Mouse (Mus musculus) CH12.LX (cell line): Measurements from ENCODE around the gene Slc9a8. TPM values are rescaled to one million over a fixed set of nuclear protein-coding genes. Genes with fewer than 3 reads are reported as not detected.

Experiments used
- DNase-seq: peaks from one replicate; pipeline ENCODE4 v3.0.0-alpha.2; 2013; ENCODE audit errors: extremely low read depth
- H3K27ac ChIP-seq: 2 replicates; pipeline ENCODE4 v1.5.1; 2012; ENCODE audit warnings: low read depth, mild to moderate bottlenecking, control low read depth, moderate library complexity; ENCODE audit not compliant: insufficient read depth
- H3K27me3 ChIP-seq: replicated peaks from 2 replicates; pipeline ENCODE3; 2012; ENCODE audit warnings: inconsistent platforms
- H3K36me3 ChIP-seq, 2 experiments: replicated peaks in 1 of 2; 2 replicates each; pipeline versions ENCODE3 to v1.6.1; 2012; ENCODE audit warnings: inconsistent platforms in 1 of 2, low read length in 1 of 2, mild to moderate bottlenecking in 1 of 2, mixed read lengths in 1 of 2, moderate library complexity in 1 of 2; ENCODE audit not compliant: control insufficient read depth in 1 of 2, insufficient read depth in 1 of 2
- H3K4me1 ChIP-seq, 2 experiments: 2 replicates each; pipeline ENCODE4 v1.6.1; 2012; ENCODE audit warnings: inconsistent platforms in 1 of 2, moderate library complexity in 1 of 2; ENCODE audit not compliant: insufficient read depth in 2 of 2, control insufficient read depth in 1 of 2
- H3K4me2 ChIP-seq: 2 replicates; pipeline ENCODE4 v1.6.1; 2012; ENCODE audit warnings: low read depth, mild to moderate bottlenecking, control low read depth; ENCODE audit not compliant: poor library complexity, insufficient read depth, severe bottlenecking
- H3K4me3 ChIP-seq, 3 experiments: fragments of 150-350 bp in 1 of 3; sonication (generic) in 1 of 3; replicated peaks in 1 of 3; 2 replicates each; pipeline versions ENCODE3 to v1.5.1; 2011 to 2012; ENCODE audit warnings: low read depth in 2 of 3, low read length in 2 of 3, mild to moderate bottlenecking in 2 of 3, moderate library complexity in 2 of 3, control low read depth in 1 of 3, improper control_type of control experiment in 1 of 3, inconsistent platforms in 1 of 3, mixed read lengths in 1 of 3; ENCODE audit not compliant: poor library complexity in 1 of 3
- H3K79me2 ChIP-seq: replicated peaks from 2 replicates; pipeline ENCODE4 v1.6.1; 2012; ENCODE audit warnings: mild to moderate bottlenecking, moderate library complexity; ENCODE audit not compliant: control insufficient read depth, poor library complexity, insufficient read depth, severe bottlenecking; ENCODE audit errors: extremely low read depth
- H3K9ac ChIP-seq: 2 replicates; pipeline ENCODE4 v1.6.1; 2012; ENCODE audit warnings: low read depth, mild to moderate bottlenecking, control low read depth, moderate library complexity; ENCODE audit not compliant: insufficient read depth
- H3K9me3 ChIP-seq: replicated peaks from 2 replicates; pipeline ENCODE3; 2012; ENCODE audit warnings: low read length, inconsistent platforms, mixed read lengths
- BHLHE40 ChIP-seq: IDR thresholded peaks from 2 replicates; pipeline ENCODE4 v1.6.1; 2011; ENCODE audit warnings: mild to moderate bottlenecking, low read depth, low read length, improper control_type of control experiment
- CHD1 ChIP-seq: IDR thresholded peaks from 2 replicates; pipeline ENCODE4 v1.6.1; 2012; ENCODE audit warnings: low read depth, low read length, improper control_type of control experiment, inconsistent platforms
- CTCF ChIP-seq, 2 experiments: IDR thresholded peaks in 1 of 2; conservative IDR thresholded peaks in 1 of 2; 2 replicates each; pipeline ENCODE4 v1.5.1; 2011 to 2012; ENCODE audit warnings: low read depth in 2 of 2, low read length in 2 of 2, improper control_type of control experiment in 1 of 2, inconsistent platforms in 1 of 2, mild to moderate bottlenecking in 1 of 2, moderate library complexity in 1 of 2
- E2F4 ChIP-seq: IDR thresholded peaks from 2 replicates; pipeline ENCODE4 v1.6.1; 2011; ENCODE audit warnings: low read depth, low read length, improper control_type of control experiment; ENCODE audit not compliant: insufficient replicate concordance
- ETS1 ChIP-seq: conservative IDR thresholded peaks from 2 replicates; pipeline ENCODE4 v1.6.1; 2012; ENCODE audit warnings: low read depth, mild to moderate bottlenecking, inconsistent platforms, low read length, improper control_type of control experiment, moderate library complexity
- HCFC1 ChIP-seq: IDR thresholded peaks from 2 replicates; pipeline ENCODE4 v1.6.1; 2012; ENCODE audit warnings: low read depth, mild to moderate bottlenecking, inconsistent platforms, low read length, improper control_type of control experiment
- KAT2A ChIP-seq: IDR thresholded peaks from 2 replicates; pipeline ENCODE4 v1.6.1; 2012; ENCODE audit warnings: low read length, improper control_type of control experiment, inconsistent platforms; ENCODE audit not compliant: insufficient replicate concordance
- MAFK ChIP-seq: IDR thresholded peaks from 2 replicates; pipeline ENCODE4 v1.6.1; 2011; ENCODE audit warnings: low read length, improper control_type of control experiment; ENCODE audit not compliant: insufficient replicate concordance
- MEF2A ChIP-seq: IDR thresholded peaks from 2 replicates; pipeline ENCODE4 v1.6.1; 2014; ENCODE audit warnings: low read depth, mild to moderate bottlenecking, inconsistent platforms, low read length, improper control_type of control experiment, borderline replicate concordance
- PAX5 ChIP-seq: IDR thresholded peaks from 2 replicates; pipeline ENCODE4 v1.6.1; 2012; ENCODE audit warnings: low read length, inconsistent platforms, mixed read lengths
- POLR2AphosphoS2 ChIP-seq: IDR thresholded peaks from 2 replicates; pipeline ENCODE4 v1.6.1; 2011; ENCODE audit warnings: low read depth, low read length, improper control_type of control experiment
- RAD21 ChIP-seq: IDR thresholded peaks from 2 replicates; pipeline ENCODE4 v1.6.1; 2011; ENCODE audit warnings: low read depth, mild to moderate bottlenecking, low read length, improper control_type of control experiment, moderate library complexity
- SIN3A ChIP-seq: IDR thresholded peaks from 2 replicates; pipeline ENCODE4 v1.6.1; 2012; ENCODE audit warnings: low read length, improper control_type of control experiment, inconsistent platforms
- TCF12 ChIP-seq: IDR thresholded peaks from 2 replicates; pipeline ENCODE4 v1.6.1; 2014; ENCODE audit warnings: low read depth, mild to moderate bottlenecking, inconsistent platforms, low read length, improper control_type of control experiment
- ZNF384 ChIP-seq: IDR thresholded peaks from 2 replicates; pipeline ENCODE4 v1.6.1; 2012; ENCODE audit warnings: low read depth, low read length, improper control_type of control experiment, inconsistent platforms
- dilution Hi-C: fragments of 300-500 bp; cut with MboI; formaldehyde crosslinking; loops from 2 replicates; pipeline ENCODE4 v1.14.3; 2020; ENCODE audit warnings: low sequenced_read_pairs; ENCODE audit not compliant: extremely low pct_unique_long_range_greater_than_20kb, extremely low pct_ligation_motif_present
- in situ Hi-C: fragments of 300-500 bp; cut with MboI; formaldehyde crosslinking; loops from 3 replicates; pipeline ENCODE4 v1.14.3; 2019; ENCODE audit warnings: low sequenced_read_pairs, low pct_ligation_motif_present, low pct_unique_long_range_greater_than_20kb, mixed read lengths
- polyA plus RNA-seq: library from polyadenylated mRNA; unstranded; fragments of >175 nt; gene quantifications from 2 replicates; pipeline ENCODE4 v1.2.1, GENCODE M21; 2012; ENCODE audit warnings: low read depth; ENCODE audit not compliant: insufficient read length
- total RNA-seq, 2 experiments: library from RNA; depleted of rRNA; stranded (reverse); fragments of 300-350 nt in 1 of 2; fragments of >200 nt in 1 of 2; gene quantifications; 2 replicates each; pipeline ENCODE4 v1.2.3; 2012 to 2014

Gene Slc9a8
- total and polyA plus RNA-seq, 3 experiments = 14.5 to 26.0 (median 25.0) TPM

GRCm38 (mm10) chr2:167423031-167423611 lies 1.6 kb downstream of the Slc9a8 start:
- H3K4me2 ChIP-seq = peak overlapping the region; percentile 91
- DNase-seq = no peak
- H3K36me3 ChIP-seq = peaks cover 43 to 53% of the 10 kb centered on the region in 2 experiments
- H3K79me2 ChIP-seq = peaks cover 35% of the 10 kb centered on the region
- H3K4me1 ChIP-seq = peaks cover 2 to 61% of the 10 kb centered on the region in 2 experiments; a peak in 3 of 4 replicates
- dilution Hi-C loops (no loop called here), in situ Hi-C loops (loop anchor here (5.0 to 25.0 kb wide), 3 partner anchors 34 to 358 kb away; partner anchors contain the start of gene Znfx1)
- H3K4me3 ChIP-seq = peak overlapping the region in 2 of 3 experiments; percentile 71 to 84
- no peaks in the 10 kb centered on the region for H3K9me3 ChIP-seq
- TF ChIP-seq SIN3A (0 out of 2 replicates have a peak, but pooled peaks have one; percentile 40), E2F4 (no peak), MEF2A (no peak), HCFC1 (no peak), ZNF384 (no peak), PAX5 (no peak), KAT2A (no peak), MAFK (no peak), TCF12 (no peak), CHD1 (no peak), BHLHE40 (peak; percentile 49; the same call in 1 of the 2 replicates), POLR2AphosphoS2 (peak; percentile 24; the same call in 1 of the 2 replicates)
- peak overlapping the region; percentile 80 for H3K9ac ChIP-seq
- no peak overlapping the region for H3K27ac ChIP-seq
- no peaks in the 10 kb centered on the region for H3K27me3 ChIP-seq

GRCm38 (mm10) chr2:167424040-167424439 lies 2.5 kb downstream of the Slc9a8 start:
- no peak for DNase-seq
- H3K79me2 ChIP-seq = peaks cover 35% of the 10 kb centered on the region
- peaks cover 2 to 55% of the 10 kb centered on the region in 2 experiments; a peak in 2 of 4 replicates for H3K4me1 ChIP-seq
- H3K9ac ChIP-seq = no peak overlapping the region
- dilution Hi-C loops = no loop called here
- H3K36me3 ChIP-seq = peaks cover 46 to 60% of the 10 kb centered on the region in 2 experiments
- no peaks in the 10 kb centered on the region for H3K9me3 ChIP-seq
- TF ChIP-seq TCF12 (no peak), ETS1 (no peak), CTCF (conservative IDR thresholded peaks at IDR 0.05 in 1 of 2, IDR thresholded peaks at IDR 0.05 in 1 of 2; ENCODE audit: low read depth in 2 of 2, low read length in 2 of 2) (peak in 1 of 2 experiments; percentile 17; a peak in 1 of 4 replicates), RAD21 (no peak)
- H3K27ac ChIP-seq = no peak overlapping the region
- no peak overlapping the region for H3K4me3 ChIP-seq
- no peaks in the 10 kb centered on the region for H3K27me3 ChIP-seq
- H3K4me2 ChIP-seq = no peak overlapping the region
- in situ Hi-C loops = loop anchor here (5.0 to 25.0 kb wide), 3 partner anchors 33 to 359 kb away; partner anchors contain the start of gene Znfx1
